Mouse (Mus musculus): Measurements from ENCODE around the gene Aplp2. TPM values are rescaled to one million over a fixed set of nuclear protein-coding genes. Genes with fewer than 3 reads are reported as not detected.

The Aplp2 gene
- 657 and 1,031 TPM in 2 replicates for polyA plus RNA-seq (2012; ENCODE audit: insufficient read depth, insufficient read length, missing spikeins)

GRCm38 (mm10) chr9:31211690-31212499 is at the start of gene Aplp2:
Gene Aplp2 (minus strand): TSS chr9:31211815.
- H3K27ac ChIP-seq (replicated peaks; ENCODE audit: low read depth, low read length) = peak within 1 kb of the TSS; percentile 68
- H3K4me1 ChIP-seq (ENCODE audit: control insufficient read depth, insufficient read depth, insufficient read length, low read length) = peaks cover 10% of the 10 kb centered on the region; the same call in 1 of the 2 replicates
- H3K4me3 ChIP-seq (ENCODE audit: insufficient read depth, low read depth, low read length) = peak within 1 kb of the TSS; percentile 90

GRCm38 (mm10) chr9:31260219-31260618 is 48.6 kb upstream of the Aplp2 start:
- Histone ChIP-seq H3K4me3 (ENCODE audit: insufficient read depth, low read depth, low read length) (no peak overlapping the region), H3K27ac (replicated peaks; ENCODE audit: low read depth, low read length) (peak overlapping the region; percentile 59), H3K4me1 (ENCODE audit: control insufficient read depth, insufficient read depth, insufficient read length, low read length) (peaks cover 23% of the 10 kb centered on the region)

GRCm38 (mm10) chr9:31258237-31258636 is 46.6 kb upstream of the Aplp2 start:
- Histone ChIP-seq H3K4me1 (ENCODE audit: control insufficient read depth, insufficient read depth, insufficient read length, low read length) (peaks cover 34% of the 10 kb centered on the region), H3K4me3 (ENCODE audit: insufficient read depth, low read depth, low read length) (no peak overlapping the region), H3K27ac (replicated peaks; ENCODE audit: low read depth, low read length) (no peak overlapping the region)

DNA sequence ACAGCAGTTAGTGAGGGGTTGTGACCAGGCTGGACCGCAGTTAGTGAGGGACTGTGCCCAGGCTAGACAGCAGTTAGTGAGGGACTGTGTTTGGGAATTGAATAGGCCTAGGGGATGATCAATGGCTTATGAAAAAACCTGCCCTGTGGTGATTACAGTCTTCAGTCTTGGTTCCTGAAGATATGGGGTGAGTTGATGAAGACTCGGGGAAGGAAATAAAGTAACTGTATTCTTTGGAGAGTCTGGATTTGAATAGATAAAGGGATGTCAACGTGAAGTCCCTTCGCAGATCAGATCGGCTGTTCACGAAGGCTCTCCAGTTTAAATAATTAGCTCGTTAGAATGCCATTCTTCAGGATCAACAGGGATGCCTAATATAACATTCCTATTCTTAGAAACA is 44.3 kb upstream of the Aplp2 start:
- H3K4me1 ChIP-seq (ENCODE audit: control insufficient read depth, insufficient read depth, insufficient read length, low read length) = peaks cover 17% of the 10 kb centered on the region
- H3K27ac ChIP-seq (replicated peaks; ENCODE audit: low read depth, low read length) = no peak overlapping the region
- H3K4me3 ChIP-seq (ENCODE audit: insufficient read depth, low read depth, low read length) = no peak overlapping the region

GRCm38 (mm10) chr9:31254697-31255004 is 43.0 kb upstream of the Aplp2 start:
- Histone ChIP-seq H3K4me3 (ENCODE audit: insufficient read depth, low read depth, low read length) (no peak overlapping the region), H3K27ac (replicated peaks; ENCODE audit: low read depth, low read length) (peak overlapping the region; percentile 86), H3K4me1 (ENCODE audit: control insufficient read depth, insufficient read depth, insufficient read length, low read length) (peaks cover 13% of the 10 kb centered on the region)

- Histone ChIP-seq H3K4me1 (ENCODE audit: control insufficient read depth, insufficient read depth, insufficient read length, low read length) (peaks cover 10% of the 10 kb centered on the region), H3K27ac (replicated peaks; ENCODE audit: low read depth, low read length) (peak overlapping the region; percentile 86), H3K4me3 (ENCODE audit: insufficient read depth, low read depth, low read length) (no peak overlapping the region)
These were observed 42.5 kb upstream of the Aplp2 start for GRCm38 (mm10) chr9:31253866-31254696.

- Histone ChIP-seq H3K4me1 (ENCODE audit: control insufficient read depth, insufficient read depth, insufficient read length, low read length) (peaks cover 10% of the 10 kb centered on the region), H3K27ac (replicated peaks; ENCODE audit: low read depth, low read length) (peak overlapping the region; percentile 98), H3K4me3 (ENCODE audit: insufficient read depth, low read depth, low read length) (peak overlapping the region; percentile 42)
These were observed 41.7 kb upstream of the Aplp2 start for GRCm38 (mm10) chr9:31253311-31253734.

- no peak overlapping the region for H3K4me3 ChIP-seq (ENCODE audit: insufficient read depth, low read depth, low read length)
- H3K27ac ChIP-seq (replicated peaks; ENCODE audit: low read depth, low read length) = peak overlapping the region; percentile 63
- H3K4me1 ChIP-seq (ENCODE audit: control insufficient read depth, insufficient read depth, insufficient read length, low read length) = peaks cover 10% of the 10 kb centered on the region
These were observed 40.7 kb upstream of the Aplp2 start for GRCm38 (mm10) chr9:31252182-31252799.

DNA sequence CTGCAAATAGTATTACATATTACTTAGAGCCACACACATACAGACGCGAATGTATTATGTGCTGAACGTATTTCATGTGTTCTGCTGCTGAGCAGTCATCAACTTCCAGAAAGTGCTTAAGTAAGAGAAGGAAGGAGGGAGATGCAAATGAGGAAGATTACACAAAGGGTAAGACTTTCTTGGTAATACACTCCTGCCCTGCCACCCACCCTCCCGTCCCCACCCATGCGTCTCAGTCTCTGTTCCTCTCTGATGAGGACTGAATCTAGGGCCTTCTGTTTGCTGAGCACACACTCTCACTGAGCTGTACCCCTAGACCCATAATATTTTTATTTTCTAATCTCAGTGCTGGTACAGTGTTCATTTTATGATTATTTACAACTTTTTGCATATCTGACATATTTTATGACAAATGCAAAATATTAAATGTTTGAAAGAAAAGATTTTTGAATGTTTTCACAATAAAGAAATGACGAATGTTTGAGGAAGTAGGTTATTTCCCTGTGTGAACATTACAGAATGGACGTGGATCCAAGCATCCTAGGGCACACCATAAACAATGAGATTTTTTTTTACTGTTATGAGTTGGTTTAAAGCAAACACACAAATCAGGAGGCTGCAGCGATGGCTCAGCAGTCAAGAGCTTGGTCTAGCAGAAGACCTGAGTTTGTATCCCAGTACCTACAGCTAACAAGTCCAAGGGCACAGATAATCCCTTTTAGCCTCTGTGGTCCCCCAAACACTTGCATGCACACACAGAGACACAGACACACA is 36.0 kb upstream of the Aplp2 start:
- Histone ChIP-seq H3K4me3 (ENCODE audit: insufficient read depth, low read depth, low read length) (no peak overlapping the region), H3K4me1 (ENCODE audit: control insufficient read depth, insufficient read depth, insufficient read length, low read length) (no peaks in the 10 kb centered on the region), H3K27ac (replicated peaks; ENCODE audit: low read depth, low read length) (no peak overlapping the region)

GRCm38 (mm10) chr9:31246421-31246820 is 34.8 kb upstream of the Aplp2 start:
- H3K4me3 ChIP-seq (ENCODE audit: insufficient read depth, low read depth, low read length) = no peak overlapping the region
- no peak overlapping the region for H3K27ac ChIP-seq (replicated peaks; ENCODE audit: low read depth, low read length)

DNA sequence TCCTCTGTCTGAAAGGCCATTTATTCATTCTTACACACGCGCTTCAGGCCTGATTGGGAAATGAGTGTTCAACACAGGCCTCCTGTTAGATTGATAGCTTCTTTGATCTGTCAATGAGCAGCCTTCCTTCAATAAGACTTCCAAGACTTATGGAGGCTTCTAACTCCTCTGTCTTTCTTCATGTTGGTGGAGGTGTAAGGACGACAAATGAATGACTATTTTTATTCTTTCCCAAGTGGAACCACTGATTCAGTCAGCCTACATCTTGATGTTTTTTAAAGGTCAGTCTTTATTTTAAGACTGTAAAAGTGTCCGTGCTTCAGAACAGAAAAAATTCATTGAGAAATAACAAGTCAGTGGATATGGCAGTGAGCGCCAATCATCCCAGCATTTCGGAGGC is 33.4 kb upstream of the Aplp2 start:
- Histone ChIP-seq H3K4me1 (ENCODE audit: control insufficient read depth, insufficient read depth, insufficient read length, low read length) (no peaks in the 10 kb centered on the region), H3K27ac (replicated peaks; ENCODE audit: low read depth, low read length) (no peak overlapping the region), H3K4me3 (ENCODE audit: insufficient read depth, low read depth, low read length) (no peak overlapping the region)

More at GRCm38 (mm10) chr9:31246421-31246820, 34.8 kb upstream of the Aplp2 start:
- no peaks in the 10 kb centered on the region for H3K4me1 ChIP-seq (ENCODE audit: control insufficient read depth, insufficient read depth, insufficient read length, low read length)

GRCm38 (mm10) chr9:31243939-31244333 is 32.3 kb upstream of the Aplp2 start:
- H3K4me1 ChIP-seq (ENCODE audit: control insufficient read depth, insufficient read depth, insufficient read length, low read length) = no peaks in the 10 kb centered on the region
- no peak overlapping the region for H3K27ac ChIP-seq (replicated peaks; ENCODE audit: low read depth, low read length)

DNA sequence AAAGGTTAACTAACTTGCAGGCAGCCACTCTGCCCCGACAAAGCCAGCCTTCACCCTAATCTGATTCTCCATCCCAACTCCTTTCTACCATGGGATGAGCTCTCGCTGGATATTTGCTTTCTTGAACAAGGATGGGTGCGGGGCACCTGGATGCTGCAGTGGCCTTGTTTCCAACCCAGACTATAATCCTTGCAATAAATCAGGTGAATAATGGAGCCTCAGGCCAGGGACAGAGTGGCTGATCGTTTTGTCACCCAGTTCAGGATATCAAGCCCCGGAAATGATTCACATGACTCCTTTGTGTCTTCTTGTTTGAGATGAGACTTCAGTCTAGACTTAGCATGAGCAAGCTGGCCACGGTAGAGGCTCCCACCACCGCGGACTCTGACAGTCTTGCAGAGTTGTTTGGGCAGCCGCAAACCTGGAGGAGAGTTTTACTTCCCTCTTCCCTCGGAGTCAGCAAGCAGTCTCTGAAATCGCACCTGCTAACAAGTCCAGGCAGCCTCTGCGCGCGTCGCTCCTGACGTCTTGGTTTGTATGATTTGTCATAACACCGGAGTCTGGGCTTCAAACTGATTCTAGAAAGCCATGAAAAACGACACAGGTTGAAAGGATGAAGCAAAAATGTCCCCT is 31.8 kb upstream of the Aplp2 start:
- Histone ChIP-seq H3K4me1 (ENCODE audit: control insufficient read depth, insufficient read depth, insufficient read length, low read length) (no peaks in the 10 kb centered on the region), H3K4me3 (ENCODE audit: insufficient read depth, low read depth, low read length) (no peak overlapping the region), H3K27ac (replicated peaks; ENCODE audit: low read depth, low read length) (no peak overlapping the region)

More at GRCm38 (mm10) chr9:31243939-31244333, 32.3 kb upstream of the Aplp2 start:
- H3K4me3 ChIP-seq (ENCODE audit: insufficient read depth, low read depth, low read length) = no peak overlapping the region

DNA sequence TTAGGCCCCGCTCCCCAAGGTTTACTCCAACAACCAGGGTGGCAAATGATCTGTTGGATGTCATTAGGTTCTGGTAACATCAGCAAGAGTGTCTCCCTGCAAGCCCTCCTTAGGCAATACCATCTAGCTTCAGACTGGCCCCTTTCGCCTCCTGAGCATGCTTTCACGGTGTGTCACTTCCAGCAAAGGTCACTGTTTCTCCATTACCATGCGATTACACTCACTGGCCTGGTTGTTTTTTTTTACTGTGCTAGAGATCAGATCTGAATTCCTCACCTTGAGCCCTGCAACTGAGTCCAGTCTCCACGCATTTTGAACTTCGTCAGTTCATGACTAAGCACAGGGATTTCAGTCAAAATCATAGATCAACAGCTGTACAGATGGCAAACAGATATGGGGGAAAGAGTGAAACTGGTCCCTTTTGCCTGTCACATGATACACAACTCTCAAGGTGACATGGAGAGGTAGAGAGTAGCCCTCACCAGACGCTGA is 29.6 kb upstream of the Aplp2 start:
- Histone ChIP-seq H3K4me3 (ENCODE audit: insufficient read depth, low read depth, low read length) (no peak overlapping the region), H3K27ac (replicated peaks; ENCODE audit: low read depth, low read length) (peak overlapping the region; percentile 35), H3K4me1 (ENCODE audit: control insufficient read depth, insufficient read depth, insufficient read length, low read length) (no peaks in the 10 kb centered on the region)

Measured in brown adipose tissue, adult 24 weeks (tissue).